Mouse (Mus musculus): Measurements from ENCODE around the gene Wdpcp.

DNA sequence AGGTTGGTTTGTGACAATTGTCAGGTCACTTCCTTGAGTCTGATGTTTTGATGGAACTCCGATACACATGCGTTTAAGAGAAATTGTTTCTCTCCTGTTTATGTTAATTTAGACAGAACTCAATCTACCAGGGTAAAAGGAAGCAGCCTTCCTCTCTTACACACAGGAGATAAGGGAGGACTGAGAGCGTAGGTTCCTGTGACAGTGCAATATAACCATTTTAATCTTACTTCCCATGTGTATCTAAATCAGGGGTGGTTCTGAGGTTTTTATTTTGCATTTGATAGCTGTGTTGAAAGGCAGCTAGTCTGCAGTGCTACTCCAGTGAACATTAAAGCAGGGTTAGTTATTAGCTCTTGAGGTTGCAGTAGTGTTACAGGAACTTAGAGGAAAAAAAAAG is 20.0 kb upstream of the Wdpcp start:
- TF ChIP-seq POLR2A (IDR thresholded peaks at IDR 0.05; ENCODE audit: borderline replicate concordance, extremely low read depth, insufficient read depth, insufficient read length, poor library complexity, severe bottlenecking) (no peak), CTCF (IDR thresholded peaks at IDR 0.05; ENCODE audit: borderline replicate concordance, extremely low read depth, insufficient read depth, insufficient read length) (no peak)
